Mouse (Mus musculus) embryonic facial prominence, embryonic 14.5 days (tissue): ENCODE measurements at regions not wholly inside any gene's neighbourhood (a gene's known extent, or its start where the extent isn't known, plus 50 kb on each side); places are given as distances from the start of the nearest gene placed in this dataset.

ENCODE experiments used
- ATAC-seq: fragments of 200-750 bp; cut with Nextera tagmentation; 2 replicates; pipeline ENCODE4 v1.8.0; 2017; ENCODE audit warnings: low read depth, moderate number of reproducible peaks, moderate TSS enrichment
- DNase-seq: peaks from one replicate; pipeline ENCODE4 v3.0.0-alpha.2; 2015; ENCODE audit warnings: low spot score
- H3K27ac ChIP-seq: fragments of 300-500 bp; sonication (generic); replicated peaks from 2 replicates; pipeline ENCODE4 v1.5.1; 2014; ENCODE audit warnings: low read depth, mild to moderate bottlenecking, low read length, moderate library complexity
- H3K27me3 ChIP-seq: fragments of 300-500 bp; sonication (generic); replicated peaks from 2 replicates; pipeline ENCODE4 v1.6.1; 2014; ENCODE audit warnings: low read length; ENCODE audit not compliant: control insufficient read depth, insufficient read depth
- H3K36me3 ChIP-seq: fragments of 300-500 bp; sonication (generic); 2 replicates; pipeline ENCODE4 v1.6.1; 2014; ENCODE audit warnings: low read length, mixed read lengths; ENCODE audit not compliant: control insufficient read depth, insufficient read depth
- H3K4me1 ChIP-seq: fragments of 300-500 bp; sonication (generic); 2 replicates; pipeline ENCODE4 v1.6.1; 2014; ENCODE audit warnings: antibody characterized with exemption, low read length; ENCODE audit not compliant: control insufficient read depth, insufficient read depth
- H3K4me2 ChIP-seq: fragments of 300-500 bp; sonication (generic); 2 replicates; pipeline ENCODE4 v1.6.1; 2014; ENCODE audit warnings: low read depth, mild to moderate bottlenecking, low read length, moderate library complexity, mixed read lengths
- H3K4me3 ChIP-seq: fragments of 300-500 bp; sonication (generic); 2 replicates; pipeline ENCODE4 v1.5.1; 2014; ENCODE audit warnings: low read depth, mild to moderate bottlenecking, low read length
- H3K9ac ChIP-seq: fragments of 300-500 bp; sonication (generic); 2 replicates; pipeline ENCODE4 v1.6.1; 2014; ENCODE audit warnings: low read depth, mild to moderate bottlenecking, low read length, moderate library complexity, mixed read lengths
- H3K9me3 ChIP-seq: fragments of 300-500 bp; sonication (generic); 2 replicates; pipeline ENCODE4 v1.6.1; 2016; ENCODE audit warnings: low read length; ENCODE audit not compliant: control insufficient read depth
- WGBS: fragments of 180-500 bp; shearing (Covaris S2); extraction: QIAGEN DNeasy Blood & Tissue Kit; methylation state at CpG from one replicate; pipeline ENCODE4 v1.1.7; 2014; 5-methylcytosine and 5-hydroxymethylcytosine counted together

GRCm38 (mm10) chr1:138715162-138715561 is 95.2 kb upstream of the Nek7 start:
- Histone ChIP-seq H3K9me3 (no peaks in the 10 kb centered on the region), H3K4me1 (0 out of 2 replicates have a peak, but pooled peaks cover 3% of the 10 kb centered on the region), H3K4me2 (no peak overlapping the region), H3K9ac (no peak overlapping the region), H3K27ac (no peak overlapping the region), H3K4me3 (no peak overlapping the region), H3K27me3 (no peaks in the 10 kb centered on the region), H3K36me3 (no peaks in the 10 kb centered on the region)
- 57% methylated on average over 3 of the region's 3 CpGs for WGBS
- ATAC-seq, result no peak
- no peak for DNase-seq

GRCm38 (mm10) chr1:138709229-138709608 is 89.3 kb upstream of the Nek7 start:
- no peak for ATAC-seq
- Histone ChIP-seq H3K9ac (no peak overlapping the region), H3K4me1 (no peaks in the 10 kb centered on the region), H3K27me3 (no peaks in the 10 kb centered on the region), H3K4me3 (no peak overlapping the region), H3K9me3 (no peaks in the 10 kb centered on the region), H3K36me3 (no peaks in the 10 kb centered on the region), H3K4me2 (no peak overlapping the region), H3K27ac (no peak overlapping the region)
- no peak for DNase-seq
- 45% methylated on average over 2 of the region's 2 CpGs for WGBS

- Histone ChIP-seq H3K9ac (no peak overlapping the region), H3K27ac (no peak overlapping the region), H3K4me2 (no peak overlapping the region), H3K9me3 (no peaks in the 10 kb centered on the region), H3K4me1 (no peaks in the 10 kb centered on the region), H3K27me3 (no peaks in the 10 kb centered on the region), H3K4me3 (no peak overlapping the region), H3K36me3 (no peaks in the 10 kb centered on the region)
- no peak for ATAC-seq
- 69% methylated on average over 7 of the region's 7 CpGs for WGBS
- no peak for DNase-seq
Measured at GRCm38 (mm10) chr1:138708507-138709228, 88.7 kb upstream of the Nek7 start.

DNA sequence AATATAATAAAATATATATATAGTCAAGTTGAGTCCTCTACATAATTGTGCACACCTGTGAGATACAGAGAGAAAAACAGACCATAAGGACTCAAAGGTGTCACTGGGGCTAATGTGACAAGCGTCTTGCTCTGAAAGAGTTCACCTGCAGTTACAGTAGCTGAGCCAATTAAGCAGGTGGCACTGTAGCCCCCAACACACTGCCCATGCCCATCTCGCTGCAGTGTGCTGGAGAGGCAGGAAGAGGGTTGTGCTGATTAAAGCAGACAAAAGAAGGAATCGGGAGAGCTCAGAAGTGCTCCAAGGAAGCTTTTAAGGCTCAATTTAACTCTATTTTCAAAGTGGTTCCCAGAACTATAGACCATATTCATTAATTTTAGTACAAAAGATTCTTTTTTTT is 88.0 kb upstream of the Nek7 start:
- DNase-seq (no peak), ATAC-seq (no peak)
- 52% methylated on average over 3 of the region's 3 CpGs for WGBS
- Histone ChIP-seq H3K4me2 (no peak overlapping the region), H3K4me3 (no peak overlapping the region), H3K4me1 (no peaks in the 10 kb centered on the region), H3K36me3 (no peaks in the 10 kb centered on the region), H3K27ac (no peak overlapping the region), H3K27me3 (no peaks in the 10 kb centered on the region), H3K9me3 (no peaks in the 10 kb centered on the region), H3K9ac (no peak overlapping the region)

DNA sequence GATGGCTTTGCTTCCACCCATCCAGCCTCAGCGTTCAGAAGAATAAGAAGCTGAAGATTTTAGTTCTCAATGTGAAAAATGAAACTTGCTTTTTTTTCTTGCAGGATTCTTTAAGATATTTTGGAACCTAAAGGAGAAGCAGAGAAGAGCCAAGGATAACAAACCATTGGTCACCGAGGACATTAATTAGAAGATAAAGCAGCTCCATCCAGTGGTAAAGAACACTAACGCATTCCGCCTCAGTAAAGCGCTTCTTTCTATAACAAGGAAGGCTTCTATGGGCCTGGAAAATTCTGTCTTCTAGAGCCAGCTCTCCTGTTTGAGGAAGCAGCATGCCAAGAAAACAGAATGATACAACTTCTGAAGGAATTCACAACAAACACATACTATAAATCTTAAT is 83.3 kb upstream of the Nek7 start:
- no peak overlapping the region for H3K4me3 ChIP-seq
- H3K9ac ChIP-seq, result no peak overlapping the region
- H3K36me3 ChIP-seq, result no peaks in the 10 kb centered on the region
- no peak overlapping the region for H3K27ac ChIP-seq
- H3K4me2 ChIP-seq, result no peak overlapping the region
- DNase-seq (peak; percentile 46), ATAC-seq (no peak)
- no peaks in the 10 kb centered on the region for H3K4me1 ChIP-seq
- no peaks in the 10 kb centered on the region for H3K27me3 ChIP-seq
- no peaks in the 10 kb centered on the region for H3K9me3 ChIP-seq
- 60% methylated on average over 5 of the region's 5 CpGs for whole genome bisulfite sequencing

- Histone ChIP-seq H3K9me3 (no peaks in the 10 kb centered on the region), H3K9ac (no peak overlapping the region), H3K4me3 (no peak overlapping the region), H3K27ac (no peak overlapping the region), H3K4me1 (no peaks in the 10 kb centered on the region), H3K27me3 (no peaks in the 10 kb centered on the region), H3K36me3 (no peaks in the 10 kb centered on the region), H3K4me2 (no peak overlapping the region)
- DNase-seq (no peak), ATAC-seq (no peak)
- 86% methylated on average over 6 of the region's 6 CpGs for WGBS
Measured at GRCm38 (mm10) chr1:138689234-138689633, 69.3 kb upstream of the Nek7 start.

GRCm38 (mm10) chr1:138686746-138687145 is 66.8 kb upstream of the Nek7 start:
- H3K36me3 ChIP-seq, result no peaks in the 10 kb centered on the region
- no peak for ATAC-seq
- H3K27ac ChIP-seq, result no peak overlapping the region
- no peak overlapping the region for H3K9ac ChIP-seq
- H3K27me3 ChIP-seq, result no peaks in the 10 kb centered on the region
- DNase-seq, result no peak
- H3K4me1 ChIP-seq, result no peaks in the 10 kb centered on the region
- 84% methylated on average over 5 of the region's 5 CpGs for WGBS
- no peaks in the 10 kb centered on the region for H3K9me3 ChIP-seq
- H3K4me3 ChIP-seq, result no peak overlapping the region
- no peak overlapping the region for H3K4me2 ChIP-seq

- no peaks in the 10 kb centered on the region for H3K9me3 ChIP-seq
- H3K9ac ChIP-seq, result no peak overlapping the region
- no peak overlapping the region for H3K27ac ChIP-seq
- no peak overlapping the region for H3K4me3 ChIP-seq
- WGBS, result 89% methylated on average over 10 of the region's 10 CpGs
- H3K27me3 ChIP-seq, result no peaks in the 10 kb centered on the region
- DNase-seq (no peak), ATAC-seq (no peak)
- no peaks in the 10 kb centered on the region for H3K36me3 ChIP-seq
- H3K4me2 ChIP-seq, result no peak overlapping the region
- no peaks in the 10 kb centered on the region for H3K4me1 ChIP-seq
Measured at GRCm38 (mm10) chr1:138683711-138684110, 63.8 kb upstream of the Nek7 start.

GRCm38 (mm10) chr1:138681970-138682369 is 62.0 kb upstream of the Nek7 start:
- no peak for ATAC-seq
- Histone ChIP-seq H3K36me3 (no peaks in the 10 kb centered on the region), H3K4me1 (no peaks in the 10 kb centered on the region), H3K9ac (no peak overlapping the region), H3K9me3 (no peaks in the 10 kb centered on the region), H3K4me3 (no peak overlapping the region), H3K4me2 (no peak overlapping the region), H3K27ac (no peak overlapping the region), H3K27me3 (no peaks in the 10 kb centered on the region)
- DNase-seq, result no peak
- WGBS, result 60% methylated on average over 4 of the region's 4 CpGs
